Mouse (Mus musculus) ES-E14 (cell line): ENCODE measurements around the gene Rpl26.

Experiments
- CHD2 ChIP-seq: IDR thresholded peaks from 2 replicates; pipeline ENCODE4 v1.6.1; 2014; ENCODE audit warnings: mild to moderate bottlenecking, low read depth, low read length, inconsistent platforms
- MAFK ChIP-seq: IDR thresholded peaks from 2 replicates; pipeline ENCODE4 v1.6.1; 2014; ENCODE audit warnings: mild to moderate bottlenecking, low read depth, low read length, inconsistent platforms; ENCODE audit not compliant: insufficient read depth
- ZC3H11A ChIP-seq: IDR thresholded peaks from 2 replicates; pipeline ENCODE4 v1.6.1; 2012; ENCODE audit warnings: low read depth, mild to moderate bottlenecking, inconsistent platforms, low read length, borderline replicate concordance
- ZNF384 ChIP-seq: IDR thresholded peaks from 2 replicates; pipeline ENCODE4 v1.6.1; 2012; ENCODE audit warnings: low read depth, low read length, inconsistent platforms

DNA sequence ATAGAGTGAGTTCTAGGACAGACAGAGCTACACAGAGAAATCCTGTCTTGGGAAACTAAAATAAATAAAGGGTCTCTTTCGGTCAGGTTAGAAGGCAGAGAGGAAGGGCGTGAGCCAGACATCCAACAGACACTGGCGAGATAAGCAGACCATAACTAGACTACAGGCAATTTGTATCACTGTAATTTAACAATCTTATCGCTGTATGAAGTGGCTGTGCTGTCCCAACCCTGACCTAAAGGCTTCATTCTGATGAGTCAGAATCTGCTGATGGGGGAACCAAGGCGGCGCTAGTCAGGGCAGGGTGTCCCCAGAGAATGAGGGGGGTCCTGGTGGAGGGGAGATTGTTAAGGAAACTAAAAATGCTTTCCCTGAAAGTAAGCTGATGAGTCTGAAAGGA, 2.6 kb upstream of the Rpl26 start:
- TF ChIP-seq CHD2 (no peak), MAFK (no peak), ZNF384 (no peak), ZC3H11A (no peak)
